Mouse (Mus musculus) hindbrain, embryonic 11.5 days (tissue): ENCODE measurements around the gene Npffr2. TPM values are rescaled to one million over a fixed set of nuclear protein-coding genes. Genes with fewer than 3 reads are reported as not detected.
"Not testable (repeated sequence)": the region's sequence is repeated elsewhere in the genome, so short reads cannot be mapped to it uniquely, and the experiment has no call there.

Experiments
- ATAC-seq: fragments of 200-750 bp; cut with Nextera tagmentation; 2 replicates; pipeline ENCODE4 v1.8.0; 2017; ENCODE audit warnings: mild to moderate bottlenecking, moderate TSS enrichment, moderate library complexity; ENCODE audit not compliant: low FRiP score
- DNase-seq: peaks from one replicate; pipeline ENCODE4 v3.0.0-alpha.2; 2015; ENCODE audit warnings: low spot score
- H3K27ac ChIP-seq: fragments of 300-500 bp; sonication (generic); 2 replicates; pipeline ENCODE4 v1.5.1; 2014; ENCODE audit warnings: mild to moderate bottlenecking, low read depth, low read length
- H3K27me3 ChIP-seq: fragments of 300-500 bp; sonication (generic); 2 replicates; pipeline ENCODE4 v1.6.1; 2014; ENCODE audit warnings: mild to moderate bottlenecking, low read length, moderate library complexity, mixed read lengths; ENCODE audit not compliant: control insufficient read depth, insufficient read depth
- H3K36me3 ChIP-seq: fragments of 300-500 bp; sonication (generic); 2 replicates; pipeline ENCODE4 v1.6.1; 2014; ENCODE audit warnings: mild to moderate bottlenecking, low read length, moderate library complexity, mixed read lengths; ENCODE audit not compliant: control insufficient read depth, insufficient read depth
- H3K4me1 ChIP-seq: fragments of 300-500 bp; sonication (generic); replicated peaks from 2 replicates; pipeline ENCODE4 v1.6.1; 2014; ENCODE audit warnings: low read length, mixed read lengths; ENCODE audit not compliant: control insufficient read depth, insufficient read depth
- H3K4me2 ChIP-seq: fragments of 300-500 bp; sonication (generic); replicated peaks from 2 replicates; pipeline ENCODE4 v1.6.1; 2014; ENCODE audit warnings: mild to moderate bottlenecking, low read depth, low read length
- H3K4me3 ChIP-seq: fragments of 300-500 bp; sonication (generic); 2 replicates; pipeline ENCODE4 v1.5.1; 2014; ENCODE audit warnings: low read depth, low read length
- H3K9ac ChIP-seq: fragments of 300-500 bp; sonication (generic); 2 replicates; pipeline ENCODE4 v1.6.1; 2014; ENCODE audit warnings: low read depth, low read length
- H3K9me3 ChIP-seq: fragments of 300-500 bp; sonication (generic); 2 replicates; pipeline ENCODE4 v1.6.1; 2016; ENCODE audit warnings: low read length; ENCODE audit not compliant: control insufficient read depth
- WGBS: fragments of 180-500 bp; shearing (Covaris S2); extraction: QIAGEN DNeasy Blood & Tissue Kit; methylation state at CpG from one replicate; pipeline ENCODE4 v1.1.7; 2014; 5-methylcytosine and 5-hydroxymethylcytosine counted together
- polyA plus RNA-seq: library from polyadenylated mRNA; unstranded; fragments of >200 nt; fragmentation: Nextera tagmentation; extraction: Ambion mirVana; gene quantifications from 2 replicates; pipeline ENCODE4 v1.2.1, GENCODE M21; 2014

Gene Npffr2
- polyA plus RNA-seq, 1 experiment from 2014 or later: 0.20 TPM

- Histone ChIP-seq H3K27me3 (no peaks in the 10 kb centered on the region), H3K4me2 (no peak overlapping the region), H3K4me1 (no peaks in the 10 kb centered on the region), H3K9me3 (no peaks in the 10 kb centered on the region), H3K27ac (no peak overlapping the region), H3K9ac (no peak overlapping the region), H3K36me3 (no peaks in the 10 kb centered on the region), H3K4me3 (no peak overlapping the region)
- ATAC-seq (peak; percentile 74; the same call in 1 of the 2 replicates), DNase-seq (peak; percentile 80)
- WGBS: 47% methylated on average over 2 of the region's 2 CpGs
Observed at GRCm38 (mm10) chr5:89543476-89543875, 16.2 kb downstream of the Npffr2 start.

DNA sequence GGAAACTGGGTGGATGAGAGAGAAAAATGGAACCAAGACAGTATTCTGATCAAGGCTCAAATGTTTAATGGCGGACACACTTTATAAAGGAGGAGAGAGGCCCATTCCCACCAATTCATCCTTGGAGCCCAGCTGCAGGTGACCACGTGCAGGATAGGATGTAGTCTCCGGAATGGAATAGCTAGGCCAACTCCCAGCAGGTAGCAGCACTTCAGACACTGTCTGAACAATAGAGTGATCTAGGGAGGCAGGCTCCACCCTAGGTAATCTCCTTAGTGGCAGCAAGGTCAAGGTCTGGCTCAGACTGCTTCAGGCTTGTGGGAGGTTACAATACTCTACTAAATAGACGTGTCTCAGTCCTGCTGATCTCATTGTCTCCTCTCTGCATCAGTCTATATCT lies 31.9 kb downstream of the Npffr2 start:
- H3K4me1 ChIP-seq, H3K36me3 ChIP-seq, H3K9me3 ChIP-seq, DNase-seq, H3K9ac ChIP-seq, H3K27ac ChIP-seq, ATAC-seq, H3K27me3 ChIP-seq, H3K4me3 ChIP-seq, H3K4me2 ChIP-seq: not testable (repeated sequence)
- 34% methylated on average over 4 of the region's 4 CpGs for WGBS

- H3K27ac ChIP-seq: no peak overlapping the region
Observed at GRCm38 (mm10) chr5:89561381-89561780, 34.2 kb downstream of the Npffr2 start.

DNA sequence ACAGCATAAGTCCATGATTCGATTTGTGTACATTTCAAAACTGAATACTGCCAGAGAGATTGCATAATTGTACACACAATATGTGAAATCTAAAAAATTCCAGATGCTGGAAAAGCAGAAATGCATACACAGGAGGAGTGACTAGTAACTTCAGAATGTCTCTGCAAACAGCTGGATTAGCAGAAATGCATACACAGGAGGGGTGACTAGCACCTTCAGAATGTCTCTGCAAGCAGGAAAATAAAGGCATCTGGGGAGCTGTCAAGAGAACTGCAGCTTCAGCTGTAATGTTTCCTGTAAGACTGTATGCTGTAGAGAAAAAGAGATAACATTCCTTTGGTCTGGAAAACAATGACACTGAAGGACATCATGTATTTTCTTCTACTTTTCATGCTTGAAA lies 51.4 kb downstream of the Npffr2 start:
- Histone ChIP-seq H3K36me3 (no peaks in the 10 kb centered on the region), H3K9ac (no peak overlapping the region), H3K27ac (no peak overlapping the region), H3K4me2 (no peak overlapping the region), H3K9me3 (no peaks in the 10 kb centered on the region), H3K27me3 (no peaks in the 10 kb centered on the region), H3K4me3 (no peak overlapping the region), H3K4me1 (no peaks in the 10 kb centered on the region)
- WGBS: 74% methylated on average over 1 of the region's 1 CpGs
- ATAC-seq (no peak), DNase-seq (no peak)

More at GRCm38 (mm10) chr5:89561381-89561780, 34.2 kb downstream of the Npffr2 start:
- Histone ChIP-seq H3K4me2 (no peak overlapping the region), H3K9me3 (no peaks in the 10 kb centered on the region), H3K27me3 (no peaks in the 10 kb centered on the region), H3K4me1 (no peaks in the 10 kb centered on the region), H3K9ac (no peak overlapping the region), H3K36me3 (no peaks in the 10 kb centered on the region), H3K4me3 (no peak overlapping the region)
- ATAC-seq: no peak
- DNase-seq: no peak

DNA sequence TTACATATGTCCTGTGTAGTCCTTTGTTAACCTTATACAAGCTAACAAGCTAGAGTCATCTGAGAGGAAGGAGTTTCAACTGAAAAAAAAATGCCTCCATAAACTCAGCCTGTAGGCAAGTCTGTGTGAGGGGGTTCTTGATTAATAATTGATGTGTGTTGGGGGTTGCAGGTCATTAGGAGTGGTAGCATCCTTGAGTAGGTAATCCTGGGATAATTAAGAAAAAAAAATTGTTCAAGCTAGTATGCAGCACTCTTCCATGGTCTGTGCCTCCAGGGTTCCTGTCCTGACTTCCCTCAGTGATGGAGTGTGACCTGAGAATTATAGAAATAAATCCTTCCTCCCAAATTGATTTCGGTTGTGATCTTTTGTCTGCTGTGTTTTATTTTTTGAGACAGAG lies 52.0 kb downstream of the Npffr2 start:
- Histone ChIP-seq H3K9me3 (no peaks in the 10 kb centered on the region), H3K36me3 (no peaks in the 10 kb centered on the region), H3K4me3 (no peak overlapping the region), H3K4me2 (no peak overlapping the region), H3K27ac (no peak overlapping the region), H3K27me3 (no peaks in the 10 kb centered on the region), H3K4me1 (no peaks in the 10 kb centered on the region), H3K9ac (no peak overlapping the region)
- ATAC-seq: peak; percentile 47; the same call in 1 of the 2 replicates
- DNase-seq: no peak
- 79% methylated on average over 1 of the region's 1 CpGs for WGBS

- ATAC-seq (no peak), DNase-seq (no peak)
- Histone ChIP-seq H3K36me3 (no peaks in the 10 kb centered on the region), H3K4me1 (no peaks in the 10 kb centered on the region), H3K4me3 (no peak overlapping the region), H3K9ac (no peak overlapping the region), H3K9me3 (no peaks in the 10 kb centered on the region), H3K27me3 (no peaks in the 10 kb centered on the region), H3K4me2 (no peak overlapping the region), H3K27ac (no peak overlapping the region)
- WGBS: 41% methylated on average over 1 of the region's 1 CpGs
Observed at GRCm38 (mm10) chr5:89581143-89581542, 53.9 kb downstream of the Npffr2 start.

GRCm38 (mm10) chr5:89581742-89582366 lies 54.6 kb downstream of the Npffr2 start:
- H3K9ac ChIP-seq: no peak overlapping the region
- no peaks in the 10 kb centered on the region for H3K36me3 ChIP-seq
- no peak overlapping the region for H3K4me3 ChIP-seq
- no peaks in the 10 kb centered on the region for H3K9me3 ChIP-seq
- H3K4me2 ChIP-seq: no peak overlapping the region
- no peak overlapping the region for H3K27ac ChIP-seq
- no peaks in the 10 kb centered on the region for H3K27me3 ChIP-seq
- ATAC-seq (peak; percentile 72), DNase-seq (peak; percentile 12)
- no peaks in the 10 kb centered on the region for H3K4me1 ChIP-seq
- 79% methylated on average over 5 of the region's 5 CpGs for WGBS

DNA sequence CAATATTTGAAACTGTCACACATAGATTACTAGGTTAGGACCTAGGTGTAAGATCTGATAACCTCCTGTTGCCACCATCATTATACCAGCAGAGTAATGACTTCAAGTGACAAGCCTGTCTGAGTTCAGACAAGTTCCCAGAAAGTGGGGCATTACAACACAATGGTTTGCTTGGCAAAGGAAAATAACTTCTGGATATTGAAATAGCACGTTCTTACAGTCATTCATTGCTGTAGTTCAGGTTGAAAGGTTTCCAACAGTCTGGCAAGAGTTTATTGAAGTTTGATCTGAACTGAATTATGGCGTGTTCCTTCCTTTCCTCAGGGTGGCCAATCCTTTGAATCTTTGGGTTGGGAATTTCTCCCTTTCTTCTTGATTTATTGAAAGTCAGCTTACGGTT lies 57.8 kb downstream of the Npffr2 start:
- ATAC-seq: no peak
- H3K4me1 ChIP-seq: no peaks in the 10 kb centered on the region
- H3K36me3 ChIP-seq: no peaks in the 10 kb centered on the region
- no peak for DNase-seq
- no peak overlapping the region for H3K9ac ChIP-seq
- H3K9me3 ChIP-seq: no peaks in the 10 kb centered on the region
- H3K4me3 ChIP-seq: no peak overlapping the region
- WGBS: 82% methylated on average over 3 of the region's 3 CpGs
- no peak overlapping the region for H3K27ac ChIP-seq
- H3K27me3 ChIP-seq: no peaks in the 10 kb centered on the region
- H3K4me2 ChIP-seq: no peak overlapping the region

DNA sequence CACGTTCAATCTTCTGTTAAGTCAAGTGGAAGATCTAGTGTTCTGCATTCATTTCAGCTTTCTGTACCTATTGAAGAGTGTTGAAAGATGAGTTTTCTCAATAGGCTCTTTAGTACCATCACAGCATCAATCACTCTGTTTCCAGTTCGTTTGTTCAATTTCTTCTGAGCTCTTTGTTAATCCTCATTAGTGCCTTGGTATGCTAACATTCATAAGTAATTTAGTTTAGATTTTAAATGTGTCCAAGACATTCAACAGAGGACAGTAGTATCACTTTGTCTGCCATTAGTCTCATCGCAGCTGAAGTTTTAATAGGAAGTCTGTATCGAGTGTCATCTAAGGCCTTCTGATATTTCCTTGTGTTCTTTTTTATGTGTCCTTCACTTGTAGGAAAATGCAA lies 65.1 kb downstream of the Npffr2 start:
- Histone ChIP-seq H3K9me3 (no peaks in the 10 kb centered on the region), H3K27ac (no peak overlapping the region), H3K4me2 (no peak overlapping the region), H3K27me3 (no peaks in the 10 kb centered on the region), H3K4me1 (no peaks in the 10 kb centered on the region), H3K9ac (no peak overlapping the region), H3K4me3 (no peak overlapping the region), H3K36me3 (no peaks in the 10 kb centered on the region)
- DNase-seq (no peak), ATAC-seq (no peak)
- 71% methylated on average over 4 of the region's 4 CpGs for whole genome bisulfite sequencing
